ENCODE assay signal across 16 mouse cellular contexts in the genomic region with DNA sequence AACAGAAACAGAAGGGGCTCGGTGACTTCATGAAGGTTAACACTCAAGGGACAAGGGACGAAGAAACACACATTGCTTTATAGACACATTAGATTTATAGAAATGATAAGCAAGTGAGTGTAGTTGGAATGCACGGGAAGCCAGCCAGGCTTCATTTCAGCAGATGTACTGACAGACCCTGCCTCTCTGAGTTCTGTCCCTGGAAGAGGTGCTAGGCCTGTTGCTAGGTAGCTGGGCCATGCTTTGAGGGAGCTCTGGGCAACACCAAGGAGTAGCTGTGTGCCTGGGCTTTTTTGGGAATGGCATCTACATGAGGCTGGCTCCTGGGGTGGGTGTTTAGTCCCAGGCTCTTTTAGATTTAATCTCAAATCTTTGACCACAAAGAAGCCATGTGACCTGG. TPM values are rescaled to one million over a fixed set of nuclear protein-coding genes. Genes with fewer than 3 reads are reported as not detected.
A peak's percentile ranks its signal among the peaks of the same experiment; 100 is the strongest.
DNase-seq lines count a peak whose midpoint lies in the region; ATAC-seq and TF ChIP-seq lines count a peak whose summit lies in the region.
"Had no signal": no experiment of that assay in that cellular context is flagged by ENCODE, and none has a peak within 500 bp of the region (broad histone marks: within the 10 kb centered on the region; RNA-seq: fewer than 3 reads in every experiment).

No protein-coding gene starts in this region.

- no peak overlapping the region for H3K4me2 ChIP-seq in heart, embryonic 11.5 days
- H3K4me2 ChIP-seq: embryonic facial prominence, embryonic 12.5 days; kidney, embryonic 15.5 days; liver, embryonic 11.5 days; lung, embryonic 15.5 days had no signal

- no peaks in the 10 kb centered on the region for H3K36me3 ChIP-seq in heart, embryonic 11.5 days (ENCODE audit: control insufficient read depth, insufficient read depth, low read length)
- H3K36me3 ChIP-seq in MEL (ENCODE audit: control insufficient read depth in 1 of 2, insufficient read depth in 2 of 2, low read length in 2 of 2), result no peaks in the 10 kb centered on the region
- H3K36me3 ChIP-seq: embryonic facial prominence, embryonic 12.5 days; kidney, embryonic 15.5 days; lung, embryonic 15.5 days had no signal

- no peak for TF ChIP-seq CTCF in MEL (IDR thresholded peaks at IDR 0.05 in 2 of 3, conservative IDR thresholded peaks at IDR 0.05 in 1 of 3; ENCODE audit: control insufficient read depth in 1 of 3, insufficient read depth in 1 of 3, low read depth in 2 of 3, low read length in 3 of 3, poor library complexity in 1 of 3, severe bottlenecking in 1 of 3)

- no peak for TF ChIP-seq POLR2A in MEL (IDR thresholded peaks at IDR 0.05; ENCODE audit: control insufficient read depth in 1 of 2, insufficient read depth in 1 of 2, low read depth in 1 of 2, low read length in 2 of 2, poor library complexity in 1 of 2)

- intact Hi-C loops in gastrocnemius, postnatal 14 days (cut with DNase I; ENCODE audit: low total_unique reads), result no loop called here

- TF ChIP-seq RAD21 in MEL (IDR thresholded peaks at IDR 0.05; ENCODE audit: low read depth, low read length), result no peak

- TF ChIP-seq EP300 in MEL (IDR thresholded peaks at IDR 0.05; ENCODE audit: low read depth in 1 of 2, low read length in 2 of 2), result no peak

- H3K9ac ChIP-seq in heart, embryonic 11.5 days (ENCODE audit: low read depth, low read length), result no peak overlapping the region
- no peak overlapping the region for H3K9ac ChIP-seq in MEL (ENCODE audit: control insufficient read depth, low read depth, low read length, poor library complexity, severe bottlenecking)
- H3K9ac ChIP-seq: embryonic facial prominence, embryonic 12.5 days; kidney, embryonic 15.5 days; lung, embryonic 15.5 days had no signal

- H3K27me3 ChIP-seq in heart, embryonic 11.5 days (ENCODE audit: control insufficient read depth, insufficient read depth, low read length), result no peaks in the 10 kb centered on the region
- no peaks in the 10 kb centered on the region for H3K27me3 ChIP-seq in MEL (ENCODE audit: control insufficient read depth in 1 of 2, insufficient read depth in 2 of 2, low read length in 2 of 2)
- H3K27me3 ChIP-seq: embryonic facial prominence, embryonic 12.5 days; kidney, embryonic 15.5 days; lung, embryonic 15.5 days; megakaryocyte, embryonic 14.5 days had no signal

- WGBS in heart, embryonic 11.5 days (ENCODE audit: insufficient replicate concordance), result 61% methylated on average over 3 of the region's 3 CpGs

- ATAC-seq in heart, embryonic 11.5 days (replicated peaks; ENCODE audit: insufficient number of reproducible peaks, low FRiP score, low TSS enrichment), result no peak
- ATAC-seq: inflammation-experienced regulatory T-cells, adult 6 months; midbrain, embryonic 16.5 days had no signal

- DNase-seq in heart, postnatal 4 days, result no peak
- DNase-seq in MEL (ENCODE audit: low read depth, low spot score), result no peak
- peak; percentile 28 to 58 for DNase-seq in frontal cortex, postnatal 36 days (ENCODE audit: low spot score in 2 of 2)
- DNase-seq in layer of hippocampus, postnatal 36 days, result peak; percentile 46 to 55
- no peak for DNase-seq in spleen, postnatal 10 days (ENCODE audit: low spot score in 2 of 2)
- no peak for DNase-seq in gastrocnemius, postnatal 14 days
- DNase-seq in c-Kit-positive CD71-positive TER-119-positive erythroid progenitor cells, embryonic 14.5 days (ENCODE audit: low spot score), result no peak
- DNase-seq: cerebellum, adult 11-12 months had no signal

- peaks cover 26% of the 10 kb centered on the region for H3K4me1 ChIP-seq in heart, embryonic 11.5 days (ENCODE audit: control insufficient read depth, insufficient read depth, low read length)
- H3K4me1 ChIP-seq in MEL (ENCODE audit: control insufficient read depth in 1 of 2, insufficient read depth in 2 of 2, low read length in 2 of 2), result no peaks in the 10 kb centered on the region

- no peaks in the 10 kb centered on the region for H3K9me3 ChIP-seq in heart, embryonic 11.5 days (replicated peaks; ENCODE audit: control insufficient read depth, low read length)
- H3K9me3 ChIP-seq in MEL (replicated peaks; ENCODE audit: insufficient read depth, low read length), result no peaks in the 10 kb centered on the region
- H3K9me3 ChIP-seq: embryonic facial prominence, embryonic 12.5 days; kidney, embryonic 15.5 days; lung, embryonic 15.5 days; megakaryocyte, embryonic 14.5 days had no signal

- no peaks in the 10 kb centered on the region for H3K79me2 ChIP-seq in MEL (ENCODE audit: control insufficient read depth, insufficient read depth, low read length, poor library complexity)

- H3K27ac ChIP-seq in heart, embryonic 11.5 days (ENCODE audit: low read depth, low read length), result peak overlapping the region; percentile 3; the same call in 1 of the 2 replicates
- no peak overlapping the region for H3K27ac ChIP-seq in MEL (ENCODE audit: control insufficient read depth, low read depth, low read length)
- H3K27ac ChIP-seq: embryonic facial prominence, embryonic 12.5 days; kidney, embryonic 15.5 days; lung, embryonic 15.5 days had no signal

- H3K4me3 ChIP-seq in heart, embryonic 11.5 days (ENCODE audit: low read depth, low read length), result no peak overlapping the region
- no peak overlapping the region for H3K4me3 ChIP-seq in MEL (ENCODE audit: control insufficient read depth in 1 of 2, insufficient read depth in 1 of 2, low read depth in 2 of 2, low read length in 2 of 2)
- H3K4me3 ChIP-seq: embryonic facial prominence, embryonic 12.5 days; kidney, embryonic 15.5 days; lung, embryonic 15.5 days; megakaryocyte, embryonic 14.5 days had no signal

TF ChIP-seq in MEL, 35 proteins besides CTCF, POLR2A, EP300 and RAD21:
- peak; percentile 37; the same call in 1 of the 2 replicates for TF ChIP-seq USF1 (IDR thresholded peaks at IDR 0.05; ENCODE audit: low read depth, low read length)
- TF ChIP-seq RCOR1 (IDR thresholded peaks at IDR 0.05; ENCODE audit: low read depth, low read length), result no peak
- no peak for TF ChIP-seq TAL1 (IDR thresholded peaks at IDR 0.05; ENCODE audit: low read length)
- no peak for TF ChIP-seq MYC (IDR thresholded peaks at IDR 0.05; ENCODE audit: low read depth, low read length)
- TF ChIP-seq NRF1 (IDR thresholded peaks at IDR 0.05; ENCODE audit: insufficient read depth, low read depth, low read length, poor library complexity, severe bottlenecking), result no peak
- no peak for TF ChIP-seq KAT2A (conservative IDR thresholded peaks at IDR 0.05; ENCODE audit: low read depth, low read length)

RNA-seq across cellular contexts. Expression of gene Capn3, which starts 40.7 kb away (rescaled TPM):
- 5.2 and 7.0 TPM in 2 replicates for polyA plus RNA-seq in heart, embryonic 11.5 days (2014; fragmentation: Nextera tagmentation; extraction: Ambion mirVana)
- 1 to 10 TPM; 2.5 to 2.9 TPM for total RNA-seq in heart, postnatal 4 days (2021)
- not detected in 2 replicates for total RNA-seq in MEL (2012; rRNA removed)
- not detected for polyA plus RNA-seq in MEL (2012; ENCODE audit: insufficient read depth in 1 of 2, insufficient read length in 2 of 2, low read depth in 1 of 2, low replicate concordance in 2 of 2, missing spikeins in 1 of 2)
- total RNA-seq in layer of hippocampus, postnatal 36 days (2021), result 10 to 100 TPM; 19.2 to 22.5 TPM
- 10 to 100 TPM; 88.0 to 92.1 TPM for total RNA-seq in gastrocnemius, postnatal 14 days (2021)

Comparison
In these comparisons a context has a peak if more than half of its experiments do, and no peak if none do; other contexts are left out.
1. DNase-seq: peak in frontal cortex, postnatal 36 days (2 of 2) and layer of hippocampus, postnatal 36 days (2 of 2); none in heart, postnatal 4 days (single experiment), MEL (single experiment), spleen, postnatal 10 days (0 of 2), gastrocnemius, postnatal 14 days (single experiment) and c-Kit-positive CD71-positive TER-119-positive erythroid progenitor cells, embryonic 14.5 days (single experiment).
2. RNA of gene Capn3, which starts 40.7 kb away (total RNA-seq): 88.0 to 92.1 TPM in gastrocnemius, postnatal 14 days and 19.2 to 22.5 TPM in layer of hippocampus, postnatal 36 days; 2.5 to 2.9 TPM in heart, postnatal 4 days and not detected in MEL; every median in the first group is over 4 times any median in the second.